Mouse (Mus musculus): ENCODE results near the gene Lgals3bp.

Gene Lgals3bp

DNA sequence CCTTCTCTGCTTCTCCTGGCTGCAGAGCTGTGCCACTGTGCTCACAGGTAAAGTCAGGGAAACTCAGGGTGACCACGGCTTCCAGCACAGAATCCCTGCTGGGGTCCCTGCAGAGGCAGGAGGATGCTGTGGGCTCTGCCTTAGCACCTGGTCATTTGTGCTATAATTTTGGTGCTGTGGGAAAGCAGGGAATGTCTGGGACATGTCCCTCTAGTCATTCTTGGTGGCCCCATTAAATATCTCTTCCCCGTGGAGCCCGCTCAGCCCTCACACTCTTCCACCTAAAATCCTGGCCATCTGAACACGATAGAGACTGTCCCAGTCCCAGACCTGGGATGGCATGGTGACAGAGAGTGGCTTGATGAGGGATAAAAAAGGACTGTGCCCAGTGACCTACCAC lies 37.9 kb downstream of the Lgals3bp start:
- DNase-seq (ENCODE audit: extremely low spot score, low read depth, low spot score), result no peak

GRCm38 (mm10) chr11:118362971-118363518 lies 38.8 kb downstream of the Lgals3bp start:
- DNase-seq (ENCODE audit: extremely low spot score, low read depth, low spot score), result no peak

DNA sequence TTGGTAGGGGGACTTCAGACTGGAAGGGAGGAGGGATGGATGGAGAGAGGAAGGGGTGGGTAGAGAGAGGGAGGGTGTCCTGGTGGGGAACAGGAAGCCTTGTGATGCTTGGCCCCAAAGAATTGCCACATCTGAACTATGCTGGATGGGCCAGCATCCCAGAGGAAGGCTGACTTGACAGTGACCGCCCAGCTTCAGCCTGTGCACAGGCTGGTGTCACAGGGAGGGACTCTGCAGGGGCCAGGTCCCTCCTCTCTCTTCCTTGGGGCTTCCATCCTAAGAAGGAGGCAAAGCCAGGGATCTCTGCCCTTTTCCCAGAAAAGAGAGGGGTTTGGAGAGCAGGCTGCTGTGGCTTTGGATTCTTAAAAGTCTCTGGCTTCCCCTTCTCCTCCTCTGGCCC lies 39.4 kb downstream of the Lgals3bp start:
- DNase-seq (ENCODE audit: extremely low spot score, low read depth, low spot score), result no peak

DNA sequence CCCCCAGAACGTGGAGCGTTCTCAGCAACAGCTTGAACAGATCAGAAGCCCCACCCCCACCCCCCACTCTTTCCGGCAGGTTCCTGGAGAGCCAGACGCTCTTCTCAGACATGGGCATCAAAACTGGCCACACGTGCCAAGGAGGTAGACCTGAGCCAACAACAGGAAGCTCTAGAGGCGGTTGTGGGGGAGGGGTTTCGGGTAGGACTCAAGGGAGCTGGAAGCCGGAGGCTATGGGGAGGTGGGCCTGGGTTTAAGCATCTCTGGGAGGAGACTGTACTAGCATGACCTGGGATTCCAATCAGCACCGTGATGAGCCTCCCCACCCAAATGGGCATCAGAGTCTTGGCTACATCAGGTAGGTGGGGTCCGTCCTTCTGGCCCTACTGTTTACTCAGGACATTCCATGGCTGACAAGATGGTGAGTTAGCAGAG lies 41.0 kb downstream of the Lgals3bp start:
- no peak for DNase-seq (ENCODE audit: extremely low spot score, low read depth, low spot score)

GRCm38 (mm10) chr11:118360491-118360890 lies 41.4 kb downstream of the Lgals3bp start:
- no peak for DNase-seq (ENCODE audit: extremely low spot score, low read depth, low spot score)

DNA sequence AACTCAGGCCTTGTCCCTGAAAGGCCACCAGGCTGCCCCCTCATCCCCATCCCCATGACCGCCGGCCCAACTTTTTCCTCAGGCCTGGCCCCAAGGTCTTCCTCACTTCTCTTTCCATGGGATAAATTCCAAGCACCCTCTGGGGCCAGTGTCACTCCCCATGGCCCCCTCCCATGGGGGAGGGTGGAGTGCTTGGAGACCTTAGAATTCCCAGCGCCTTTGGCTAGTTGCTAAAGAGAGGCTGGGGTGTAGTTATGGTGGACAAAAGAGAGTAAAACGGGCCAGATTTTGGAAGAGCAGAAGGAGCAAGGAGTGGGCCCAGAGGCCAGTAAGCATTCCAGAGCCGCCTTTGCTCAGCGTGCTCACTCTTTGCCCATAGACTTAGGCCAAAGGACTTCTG lies 46.3 kb downstream of the Lgals3bp start, which contains the start of gene Timp2:
Gene Timp2 (minus strand): TSS at position 101 of the 400 bp plus-strand sequence.
- DNase-seq (ENCODE audit: extremely low spot score, low read depth, low spot score), result no peak

- DNase-seq (ENCODE audit: extremely low spot score, low read depth, low spot score), result no peak
Measured at GRCm38 (mm10) chr11:118355205-118355604, 46.7 kb downstream of the Lgals3bp start.

DNA sequence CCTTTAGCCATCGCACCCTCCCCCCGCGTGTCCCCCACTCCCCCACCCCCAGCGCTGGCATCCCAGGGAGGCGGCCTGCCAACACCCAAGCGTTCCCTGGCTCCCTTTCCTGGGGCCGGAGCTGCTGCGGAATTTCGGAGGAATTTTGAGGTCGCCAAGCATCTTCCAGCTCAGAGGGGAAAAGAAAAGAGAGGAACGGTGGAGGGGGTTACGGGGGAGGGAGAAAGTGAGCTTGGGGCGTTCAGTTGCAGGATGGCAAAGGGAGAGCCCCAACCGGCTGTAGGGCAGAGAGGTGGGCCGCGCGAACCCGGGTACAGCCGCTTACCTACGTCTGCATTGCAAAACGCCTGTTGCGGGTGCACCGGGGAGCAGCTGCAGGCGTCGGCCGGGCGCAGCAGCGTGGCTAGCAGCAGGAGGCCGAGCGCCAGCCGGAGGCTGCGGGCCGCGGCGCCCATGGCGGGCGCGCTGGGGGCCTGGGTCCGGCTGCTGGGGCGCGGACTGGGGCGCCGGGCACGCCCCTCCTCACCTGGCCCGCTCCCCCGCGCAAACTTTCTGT lies 47.2 kb downstream of the Lgals3bp start:
- no peak for DNase-seq (ENCODE audit: extremely low spot score, low read depth, low spot score)

- no peak for DNase-seq (ENCODE audit: extremely low spot score, low read depth, low spot score)
Measured at GRCm38 (mm10) chr11:118349494-118349893, 52.4 kb downstream of the Lgals3bp start.

DNA sequence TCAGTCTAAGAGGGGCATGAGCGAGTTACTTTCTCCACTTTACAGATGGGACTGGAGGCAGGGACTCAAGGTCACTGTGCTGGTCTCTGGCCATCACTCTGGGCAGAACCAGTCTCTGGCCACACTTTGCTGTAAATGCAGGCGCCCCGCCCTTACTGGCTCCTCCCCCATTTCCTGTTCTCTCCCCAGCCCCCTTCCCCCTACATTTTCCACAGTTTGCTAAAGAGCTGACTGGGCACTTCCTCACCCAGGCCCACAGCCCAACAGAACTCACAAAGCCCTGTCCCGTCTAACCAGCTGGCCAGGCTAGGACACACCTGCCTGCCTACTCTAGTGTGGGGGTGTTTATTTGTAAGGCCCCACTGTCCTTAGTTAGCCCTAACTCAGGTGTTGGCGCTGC lies 53.0 kb downstream of the Lgals3bp start:
- no peak for DNase-seq (ENCODE audit: extremely low spot score, low read depth, low spot score)

DNA sequence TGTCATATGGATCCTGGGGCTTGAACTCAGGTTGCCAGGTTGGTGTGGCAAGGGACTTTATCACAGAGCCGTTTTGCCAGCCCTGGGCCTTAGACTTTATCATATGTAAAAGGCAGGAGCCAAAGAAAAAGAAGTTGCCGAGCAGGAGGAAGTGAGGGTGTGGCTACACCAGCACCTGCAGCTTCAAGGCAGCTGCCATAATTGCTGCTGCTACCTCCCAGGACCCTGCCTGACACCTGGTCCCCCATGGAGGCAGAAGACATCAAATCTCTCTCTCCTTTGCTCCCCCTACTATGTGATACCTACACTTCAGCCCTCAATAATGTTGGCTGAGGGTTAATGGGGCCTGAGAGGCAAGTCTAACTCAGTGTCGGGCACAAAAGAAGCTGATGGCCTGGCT lies 53.5 kb downstream of the Lgals3bp start:
- no peak for DNase-seq (ENCODE audit: extremely low spot score, low read depth, low spot score)

GRCm38 (mm10) chr11:118347911-118348310 lies 54.0 kb downstream of the Lgals3bp start:
- DNase-seq (ENCODE audit: extremely low spot score, low read depth, low spot score), result no peak

GRCm38 (mm10) chr11:118347391-118347790 lies 54.5 kb downstream of the Lgals3bp start:
- no peak for DNase-seq (ENCODE audit: extremely low spot score, low read depth, low spot score)

DNA sequence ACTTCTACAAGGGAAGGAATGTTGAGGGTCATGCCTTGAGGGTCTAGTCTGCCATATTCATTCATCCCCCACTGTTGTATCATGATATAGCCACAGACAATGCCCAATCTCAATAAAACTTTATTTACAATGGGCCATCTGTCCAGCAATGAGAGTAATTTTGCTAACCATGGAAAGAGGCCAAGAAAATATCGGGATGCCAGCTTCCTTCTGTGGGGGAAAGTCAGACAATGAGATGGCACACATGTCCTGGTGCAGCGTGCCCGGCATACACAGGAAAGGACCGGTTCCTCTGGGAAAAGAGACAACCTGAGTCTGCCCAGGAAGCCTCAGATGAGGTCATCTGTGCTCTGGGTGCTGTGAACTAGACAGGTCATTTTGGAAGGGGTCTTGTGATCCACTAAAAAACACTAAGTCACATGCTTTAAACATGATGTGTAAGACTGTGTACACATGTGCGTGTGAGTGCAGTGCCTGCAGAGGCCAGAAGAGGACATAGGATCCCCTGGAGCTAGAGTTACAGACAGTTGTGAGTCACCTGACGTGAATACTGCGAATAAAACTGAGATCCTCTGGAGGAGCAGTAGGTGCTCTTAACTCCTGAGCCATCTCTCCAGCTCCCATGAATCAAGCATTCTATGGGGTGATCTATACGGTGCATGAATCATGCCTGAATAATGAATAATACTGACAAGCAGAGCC lies 55.3 kb downstream of the Lgals3bp start:
- no peak for DNase-seq (ENCODE audit: extremely low spot score, low read depth, low spot score)

DNA sequence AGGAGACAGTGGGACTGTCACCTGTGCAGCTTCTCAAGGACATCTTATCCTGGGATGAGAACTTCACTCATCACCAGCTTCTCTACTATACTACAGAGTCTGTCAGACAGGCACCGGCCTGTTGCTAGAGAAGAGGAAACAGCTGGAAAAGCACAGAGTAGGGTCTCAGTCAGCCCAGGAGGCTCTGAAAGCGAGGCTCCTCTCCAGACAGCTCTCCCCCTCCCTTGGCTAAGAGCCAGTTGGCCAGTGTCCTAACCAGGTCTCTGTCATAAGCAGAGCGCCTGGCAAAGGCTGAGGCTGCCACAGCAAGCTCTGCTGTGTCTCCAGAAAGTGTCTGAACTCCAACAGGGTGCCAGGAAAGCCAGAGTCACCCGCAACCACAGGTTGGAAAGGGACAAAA lies 56.2 kb downstream of the Lgals3bp start:
- DNase-seq (ENCODE audit: extremely low spot score, low read depth, low spot score), result no peak

DNA sequence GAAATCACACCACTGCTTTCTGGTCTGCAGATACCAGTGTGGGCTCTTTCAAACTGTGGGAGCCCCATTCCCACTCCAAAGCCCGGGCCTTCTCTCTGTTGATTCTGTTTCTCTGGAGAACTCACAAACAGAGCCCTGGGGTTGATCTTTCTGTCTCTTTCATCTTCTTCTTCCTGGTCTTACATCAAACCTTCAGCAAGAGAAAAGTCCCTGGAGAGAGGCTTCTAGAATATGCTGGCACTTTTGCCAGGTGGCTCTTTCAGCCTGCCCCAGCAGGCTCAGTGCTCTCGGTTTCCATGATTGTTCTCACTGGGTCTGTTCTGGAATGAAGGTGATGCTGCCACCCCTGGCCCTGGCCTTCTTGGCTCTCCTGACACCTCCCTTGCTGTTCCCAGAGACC lies 58.3 kb downstream of the Lgals3bp start:
- DNase-seq (ENCODE audit: extremely low spot score, low read depth, low spot score), result no peak
